Mouse (Mus musculus): Measurements from ENCODE around the gene Hand1.

DNA sequence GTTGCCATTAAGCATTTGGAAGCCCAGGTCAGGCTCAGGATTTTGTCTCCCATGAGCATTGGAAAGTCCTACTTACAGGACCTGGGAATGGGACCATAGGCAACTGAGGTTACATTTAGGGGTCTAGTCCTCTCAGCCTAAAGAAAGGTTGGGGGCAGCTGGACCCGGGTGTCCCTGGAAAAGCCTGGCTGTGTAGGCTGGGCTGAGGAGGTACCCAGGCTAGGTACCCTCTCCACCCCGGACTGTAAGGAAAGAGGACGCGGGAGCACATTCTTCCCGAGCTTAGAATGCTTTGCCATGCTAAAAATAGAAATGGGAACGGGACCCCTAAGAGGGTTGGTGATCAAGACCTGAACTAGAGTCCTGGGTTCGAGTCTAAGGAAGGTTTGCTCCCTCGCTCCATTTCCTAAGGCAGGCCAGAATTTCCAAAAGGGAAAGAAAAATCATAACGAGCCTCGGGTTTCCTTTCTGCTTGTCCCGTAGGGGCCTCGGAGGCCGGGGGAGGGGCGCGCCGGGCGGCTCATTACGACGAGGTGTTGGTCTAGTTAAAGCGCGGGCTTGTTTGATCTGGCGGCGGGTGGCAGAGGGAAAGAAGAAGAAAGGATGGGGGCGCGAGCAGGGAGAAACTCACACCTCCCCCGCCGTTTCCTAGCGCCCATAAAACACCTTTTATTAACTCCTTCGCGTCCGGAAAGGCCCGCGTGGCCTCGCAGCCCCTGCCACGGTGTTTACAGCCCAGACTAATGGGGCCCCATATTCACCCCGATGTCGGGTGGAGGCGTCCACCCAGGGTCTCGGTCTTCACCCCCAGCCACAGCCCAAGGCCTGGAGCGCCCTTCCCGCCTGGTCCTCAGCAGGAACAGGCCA is 5.3 kb downstream of the Hand1 start:
- no peak for TF ChIP-seq ZC3H11A (IDR thresholded peaks at IDR 0.05; ENCODE audit: borderline replicate concordance, low read depth, low read length)
- no peak for TF ChIP-seq ZNF384 (IDR thresholded peaks at IDR 0.05; ENCODE audit: low read depth, low read length)

Data from ES-E14 (cell line).